Mouse (Mus musculus) thymus, postnatal 10 days (tissue): ENCODE data around the gene Gphn.

Experiments used
- DNase-seq, 2 experiments: peaks; one replicate each; pipeline ENCODE4 v3.0.0; 2021; ENCODE audit warnings: low spot score in 2 of 2

The Gphn gene

DNA sequence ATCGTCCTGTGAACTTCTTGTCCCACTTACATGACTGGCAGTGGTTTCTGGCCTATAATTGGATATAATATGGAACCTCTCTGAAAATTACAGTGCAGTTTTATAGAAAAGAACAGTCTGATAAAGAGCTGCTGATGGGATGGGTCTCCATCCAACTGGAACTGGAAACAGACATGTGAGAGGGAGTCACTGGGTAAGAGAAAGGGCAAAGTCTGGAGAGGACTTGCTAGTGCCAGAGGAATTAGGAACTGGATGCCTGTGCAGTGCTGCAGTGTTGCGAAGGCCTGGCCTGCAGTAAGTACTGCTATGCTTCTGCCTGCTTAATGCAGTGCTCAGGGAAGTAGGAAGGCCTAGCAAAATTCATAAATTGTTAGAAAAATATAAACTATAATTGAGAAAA is 467.1 kb downstream of the Gphn start:
- DNase-seq: no peak

DNA sequence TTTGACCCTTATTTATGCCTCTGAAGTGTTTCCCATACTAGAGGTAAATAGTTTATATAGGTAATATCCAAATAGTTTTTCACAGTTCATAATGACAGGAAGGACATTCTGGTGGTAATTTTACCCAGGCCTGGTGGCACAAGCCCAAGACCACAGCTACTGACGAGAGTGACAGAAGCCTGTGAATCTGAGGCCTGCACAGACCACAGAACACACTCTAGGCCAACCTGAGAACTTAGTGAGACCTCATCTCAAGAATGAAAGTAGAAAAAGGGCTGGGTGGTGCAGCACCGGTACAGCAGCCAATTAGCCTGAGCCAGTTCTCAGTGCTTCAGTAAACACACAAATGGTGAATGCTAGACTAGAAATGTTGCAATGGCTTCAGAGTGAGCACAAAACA is 491.6 kb downstream of the Gphn start:
- no peak for DNase-seq

DNA sequence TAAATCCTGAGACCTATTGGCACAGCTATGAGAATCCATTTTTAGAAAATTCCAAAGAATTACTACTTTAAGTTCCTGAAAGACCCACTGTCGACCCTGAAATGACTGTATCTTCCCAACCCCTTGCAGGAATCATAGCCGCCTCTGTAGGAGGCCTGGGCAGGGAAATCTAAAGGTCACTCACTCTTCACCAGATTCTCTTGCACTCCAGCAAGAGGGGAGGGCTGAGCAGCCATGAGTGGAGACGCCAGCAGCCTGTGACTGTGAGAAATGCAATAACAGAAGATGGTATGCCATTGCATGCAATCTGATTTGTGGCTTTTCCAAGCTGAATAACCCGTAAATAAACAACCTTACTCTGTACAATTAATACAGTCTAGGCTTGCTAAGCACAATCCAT is 501.5 kb downstream of the Gphn start:
- no peak for DNase-seq
